Mouse (Mus musculus) kidney, embryonic 15.5 days (tissue): ENCODE measurements around the gene Tbx5. TPM values are rescaled to one million over a fixed set of nuclear protein-coding genes. Genes with fewer than 3 reads are reported as not detected.

Experiments
- ATAC-seq: fragments of 200-750 bp; cut with Nextera tagmentation; replicated peaks from 2 replicates; pipeline ENCODE4 v1.8.0; 2017; ENCODE audit warnings: moderate TSS enrichment; ENCODE audit not compliant: low FRiP score
- H3K27ac ChIP-seq: fragments of 300-500 bp; sonication (generic); 2 replicates; pipeline ENCODE4 v1.5.1; 2015; ENCODE audit warnings: mild to moderate bottlenecking, inconsistent platforms
- H3K27me3 ChIP-seq: fragments of 300-500 bp; sonication (generic); 2 replicates; pipeline ENCODE4 v1.6.1; 2015; ENCODE audit warnings: inconsistent platforms
- H3K36me3 ChIP-seq: fragments of 300-500 bp; sonication (generic); 2 replicates; pipeline ENCODE4 v1.6.1; 2015; ENCODE audit warnings: inconsistent platforms
- H3K4me1 ChIP-seq: fragments of 300-500 bp; sonication (generic); 2 replicates; pipeline ENCODE4 v1.6.1; 2015; ENCODE audit warnings: inconsistent platforms
- H3K4me2 ChIP-seq: fragments of 300-500 bp; sonication (generic); 2 replicates; pipeline ENCODE4 v1.6.1; 2015; ENCODE audit warnings: moderate library complexity, mild to moderate bottlenecking, inconsistent platforms
- H3K4me3 ChIP-seq: fragments of 300-500 bp; sonication (generic); replicated peaks from 2 replicates; pipeline ENCODE4 v1.5.1; 2015; ENCODE audit warnings: mild to moderate bottlenecking, inconsistent platforms
- H3K9ac ChIP-seq: fragments of 300-500 bp; sonication (generic); 2 replicates; pipeline ENCODE4 v1.6.1; 2015; ENCODE audit warnings: mild to moderate bottlenecking, inconsistent platforms
- H3K9me3 ChIP-seq: fragments of 300-500 bp; sonication (generic); replicated peaks from 2 replicates; pipeline ENCODE4 v1.6.1; 2016; ENCODE audit warnings: inconsistent platforms
- WGBS: fragments of 180-500 bp; shearing (Covaris S2); methylation state at CpG from one replicate; pipeline ENCODE4 v1.1.7; 2015; ENCODE audit warnings: mixed read lengths; 5-methylcytosine and 5-hydroxymethylcytosine counted together
- polyA plus RNA-seq: library from polyadenylated mRNA; unstranded; fragments of >200 nt; fragmentation: Nextera tagmentation; extraction: Ambion mirVana; gene quantifications from 2 replicates; pipeline ENCODE4 v1.2.1, GENCODE M21; 2015

Gene Tbx5
- polyA plus RNA-seq, 1 experiment from 2014 or later: 0.14 TPM

- Histone ChIP-seq H3K9me3 (no peaks in the 10 kb centered on the region), H3K4me2 (no peak overlapping the region), H3K9ac (no peak overlapping the region), H3K4me3 (no peak overlapping the region), H3K4me1 (peaks cover 6% of the 10 kb centered on the region), H3K27me3 (peaks cover 100% of the 10 kb centered on the region), H3K36me3 (no peaks in the 10 kb centered on the region), H3K27ac (no peak overlapping the region)
- 1% methylated on average over 27 of the region's 27 CpGs for WGBS
- no peak for ATAC-seq
These were observed 29.7 kb upstream of the Tbx5 start for GRCm38 (mm10) chr5:119802617-119803410.

- Histone ChIP-seq H3K9me3 (no peaks in the 10 kb centered on the region), H3K4me3 (no peak overlapping the region), H3K27me3 (peaks cover 100% of the 10 kb centered on the region), H3K9ac (no peak overlapping the region), H3K4me1 (peaks cover 6% of the 10 kb centered on the region), H3K27ac (no peak overlapping the region), H3K4me2 (no peak overlapping the region), H3K36me3 (no peaks in the 10 kb centered on the region)
- ATAC-seq: no peak
- under 1% methylated on average over 64 of the region's 64 CpGs for WGBS
These were observed 28.8 kb upstream of the Tbx5 start for GRCm38 (mm10) chr5:119803411-119804251.

GRCm38 (mm10) chr5:119804301-119805039, 28.0 kb upstream of the Tbx5 start:
- ATAC-seq: no peak
- Histone ChIP-seq H3K36me3 (no peaks in the 10 kb centered on the region), H3K4me2 (no peak overlapping the region), H3K9me3 (no peaks in the 10 kb centered on the region), H3K4me3 (no peak overlapping the region), H3K27me3 (peaks cover 100% of the 10 kb centered on the region), H3K27ac (no peak overlapping the region), H3K4me1 (peaks cover 6% of the 10 kb centered on the region), H3K9ac (no peak overlapping the region)
- under 1% methylated on average over 35 of the region's 35 CpGs for WGBS

- Histone ChIP-seq H3K4me3 (no peak overlapping the region), H3K36me3 (no peaks in the 10 kb centered on the region), H3K9ac (no peak overlapping the region), H3K9me3 (no peaks in the 10 kb centered on the region), H3K4me1 (peaks cover 6% of the 10 kb centered on the region), H3K27me3 (peaks cover 100% of the 10 kb centered on the region), H3K27ac (no peak overlapping the region), H3K4me2 (no peak overlapping the region)
- WGBS: under 1% methylated on average over 5 of the region's 5 CpGs
- no peak for ATAC-seq
These were observed 26.8 kb upstream of the Tbx5 start for GRCm38 (mm10) chr5:119805636-119806035.

GRCm38 (mm10) chr5:119806467-119806866, 26.0 kb upstream of the Tbx5 start:
- ATAC-seq: no peak
- Histone ChIP-seq H3K9ac (no peak overlapping the region), H3K36me3 (no peaks in the 10 kb centered on the region), H3K27ac (no peak overlapping the region), H3K4me1 (peaks cover 6% of the 10 kb centered on the region), H3K4me3 (no peak overlapping the region), H3K27me3 (peaks cover 100% of the 10 kb centered on the region), H3K4me2 (no peak overlapping the region), H3K9me3 (no peaks in the 10 kb centered on the region)

- no peak for ATAC-seq
- Histone ChIP-seq H3K36me3 (no peaks in the 10 kb centered on the region), H3K4me2 (no peak overlapping the region), H3K9ac (no peak overlapping the region), H3K27me3 (peaks cover 98% of the 10 kb centered on the region), H3K9me3 (no peaks in the 10 kb centered on the region), H3K4me1 (peaks cover 6% of the 10 kb centered on the region), H3K4me3 (no peak overlapping the region), H3K27ac (no peak overlapping the region)
- 2% methylated on average over 20 of the region's 20 CpGs for WGBS
These were observed 24.8 kb upstream of the Tbx5 start for GRCm38 (mm10) chr5:119807481-119808183.

- H3K27ac ChIP-seq: no peak overlapping the region
- H3K27me3 ChIP-seq: peaks cover 98% of the 10 kb centered on the region
- ATAC-seq: no peak
These were observed 23.8 kb upstream of the Tbx5 start for GRCm38 (mm10) chr5:119808713-119809112.

GRCm38 (mm10) chr5:119810994-119811690, 21.3 kb upstream of the Tbx5 start:
- Histone ChIP-seq H3K27me3 (peaks cover 93% of the 10 kb centered on the region), H3K4me2 (no peak overlapping the region), H3K36me3 (no peaks in the 10 kb centered on the region), H3K27ac (no peak overlapping the region), H3K4me3 (no peak overlapping the region), H3K4me1 (no peaks in the 10 kb centered on the region), H3K9ac (no peak overlapping the region), H3K9me3 (0 out of 2 replicates have a peak, but pooled peaks cover 5% of the 10 kb centered on the region)
- no peak for ATAC-seq
- 54% methylated on average over 12 of the region's 12 CpGs for WGBS

More at GRCm38 (mm10) chr5:119808713-119809112, 23.8 kb upstream of the Tbx5 start:
- Histone ChIP-seq H3K36me3 (no peaks in the 10 kb centered on the region), H3K4me3 (no peak overlapping the region), H3K9me3 (no peaks in the 10 kb centered on the region), H3K4me1 (peaks cover 3% of the 10 kb centered on the region), H3K9ac (no peak overlapping the region), H3K4me2 (no peak overlapping the region)
- WGBS: 45% methylated on average over 6 of the region's 6 CpGs

GRCm38 (mm10) chr5:119815247-119815646, 17.2 kb upstream of the Tbx5 start:
- H3K9ac ChIP-seq: no peak overlapping the region
- peaks cover 87% of the 10 kb centered on the region for H3K27me3 ChIP-seq
- 63% methylated on average over 1 of the region's 1 CpGs for WGBS
- H3K9me3 ChIP-seq: 0 out of 2 replicates have a peak, but pooled peaks cover 5% of the 10 kb centered on the region
- no peaks in the 10 kb centered on the region for H3K36me3 ChIP-seq
- ATAC-seq: no peak
- no peak overlapping the region for H3K27ac ChIP-seq
- no peak overlapping the region for H3K4me3 ChIP-seq
- H3K4me1 ChIP-seq: no peaks in the 10 kb centered on the region
- no peak overlapping the region for H3K4me2 ChIP-seq

- Histone ChIP-seq H3K27ac (no peak overlapping the region), H3K36me3 (no peaks in the 10 kb centered on the region), H3K9ac (no peak overlapping the region), H3K4me1 (no peaks in the 10 kb centered on the region), H3K4me2 (no peak overlapping the region), H3K4me3 (no peak overlapping the region), H3K9me3 (0 out of 2 replicates have a peak, but pooled peaks cover under 1% of the 10 kb centered on the region), H3K27me3 (peaks cover 93% of the 10 kb centered on the region)
- WGBS: 79% methylated on average over 6 of the region's 6 CpGs
- ATAC-seq: no peak
These were observed 12.0 kb upstream of the Tbx5 start for GRCm38 (mm10) chr5:119820452-119820851.

GRCm38 (mm10) chr5:119821506-119821905, 11.0 kb upstream of the Tbx5 start:
- no peak overlapping the region for H3K27ac ChIP-seq
- H3K9ac ChIP-seq: no peak overlapping the region
- H3K9me3 ChIP-seq: no peaks in the 10 kb centered on the region
- no peaks in the 10 kb centered on the region for H3K36me3 ChIP-seq
- peaks cover 94% of the 10 kb centered on the region for H3K27me3 ChIP-seq
- H3K4me2 ChIP-seq: no peak overlapping the region
- 47% methylated on average over 2 of the region's 2 CpGs for WGBS
- no peak for ATAC-seq
- H3K4me3 ChIP-seq: no peak overlapping the region
- H3K4me1 ChIP-seq: no peaks in the 10 kb centered on the region
